Mouse (Mus musculus) limb, embryonic 12.5 days (tissue): ENCODE measurements around the gene Ablim1. TPM values are rescaled to one million over a fixed set of nuclear protein-coding genes. Genes with fewer than 3 reads are reported as not detected.

ENCODE experiments used
- ATAC-seq: fragments of 200-750 bp; cut with Nextera tagmentation; 2 replicates; pipeline ENCODE4 v1.8.0; 2017; ENCODE audit warnings: low read depth, moderate TSS enrichment; ENCODE audit not compliant: insufficient number of reproducible peaks, insufficient read depth, low FRiP score, low TSS enrichment
- H3K27ac ChIP-seq: fragments of 300-500 bp; sonication (generic); 2 replicates; pipeline ENCODE4 v1.5.1; 2016; ENCODE audit warnings: mild to moderate bottlenecking, moderate library complexity
- H3K27me3 ChIP-seq: fragments of 300-500 bp; sonication (generic); 2 replicates; pipeline ENCODE4 v1.6.1; 2016; ENCODE audit warnings: mild to moderate bottlenecking, moderate library complexity
- H3K36me3 ChIP-seq: fragments of 300-500 bp; sonication (generic); 2 replicates; pipeline ENCODE4 v1.6.1; 2016; ENCODE audit warnings: mild to moderate bottlenecking, moderate library complexity
- H3K4me1 ChIP-seq: fragments of 300-500 bp; sonication (generic); replicated peaks from 2 replicates; pipeline ENCODE4 v1.6.1; 2016
- H3K4me2 ChIP-seq: fragments of 300-500 bp; sonication (generic); 2 replicates; pipeline ENCODE4 v1.6.1; 2016; ENCODE audit warnings: mild to moderate bottlenecking, moderate library complexity
- H3K4me3 ChIP-seq: fragments of 300-500 bp; sonication (generic); replicated peaks from 2 replicates; pipeline ENCODE4 v1.5.1; 2016; ENCODE audit warnings: mild to moderate bottlenecking
- H3K9ac ChIP-seq: fragments of 300-500 bp; sonication (generic); replicated peaks from 2 replicates; pipeline ENCODE4 v1.6.1; 2016; ENCODE audit warnings: mild to moderate bottlenecking, moderate library complexity
- H3K9me3 ChIP-seq: fragments of 300-500 bp; sonication (generic); 2 replicates; pipeline ENCODE4 v1.6.1; 2016; ENCODE audit warnings: mild to moderate bottlenecking, moderate library complexity
- WGBS: fragments of 180-500 bp; shearing (Covaris S2); methylation state at CpG from one replicate; pipeline ENCODE4 v1.1.7; 2016; 5-methylcytosine and 5-hydroxymethylcytosine counted together
- polyA plus RNA-seq: library from polyadenylated mRNA; unstranded; fragments of >200 nt; fragmentation: Nextera tagmentation; extraction: Ambion mirVana; gene quantifications from 2 replicates; pipeline ENCODE4 v1.2.1, GENCODE M21; 2016

Ablim1 gene
- polyA plus RNA-seq, 1 experiment from 2014 or later: 22.1 TPM

- Histone ChIP-seq H3K36me3 (no peaks in the 10 kb centered on the region), H3K27me3 (no peaks in the 10 kb centered on the region), H3K4me3 (no peak overlapping the region), H3K27ac (no peak overlapping the region), H3K9me3 (no peaks in the 10 kb centered on the region), H3K4me1 (peaks cover 10% of the 10 kb centered on the region; the same call in 1 of the 2 replicates), H3K9ac (no peak overlapping the region), H3K4me2 (no peak overlapping the region)
- WGBS: 87% methylated on average over 12 of the region's 12 CpGs
- no peak for ATAC-seq
Observed at GRCm38 (mm10) chr19:57257801-57258200, 56.9 kb downstream of the Ablim1 start.

GRCm38 (mm10) chr19:57256666-57257065, 58.1 kb downstream of the Ablim1 start:
- no peak overlapping the region for H3K9ac ChIP-seq
- no peak for ATAC-seq
- H3K36me3 ChIP-seq: no peaks in the 10 kb centered on the region
- H3K9me3 ChIP-seq: no peaks in the 10 kb centered on the region
- H3K27ac ChIP-seq: no peak overlapping the region
- H3K27me3 ChIP-seq: no peaks in the 10 kb centered on the region
- 36% methylated on average over 9 of the region's 9 CpGs for WGBS
- peaks cover 14% of the 10 kb centered on the region; the same call in 1 of the 2 replicates for H3K4me1 ChIP-seq
- no peak overlapping the region for H3K4me2 ChIP-seq
- H3K4me3 ChIP-seq: no peak overlapping the region

- Histone ChIP-seq H3K36me3 (no peaks in the 10 kb centered on the region), H3K27ac (no peak overlapping the region), H3K27me3 (no peaks in the 10 kb centered on the region), H3K9ac (no peak overlapping the region), H3K9me3 (no peaks in the 10 kb centered on the region), H3K4me1 (peaks cover 14% of the 10 kb centered on the region; the same call in 1 of the 2 replicates), H3K4me3 (no peak overlapping the region), H3K4me2 (no peak overlapping the region)
- WGBS: 76% methylated on average over 8 of the region's 8 CpGs
- ATAC-seq: no peak
Observed at GRCm38 (mm10) chr19:57255157-57255556, 59.6 kb downstream of the Ablim1 start.

GRCm38 (mm10) chr19:57252692-57253448, 61.8 kb downstream of the Ablim1 start:
- no peaks in the 10 kb centered on the region for H3K36me3 ChIP-seq
- peaks cover 14% of the 10 kb centered on the region; the same call in 1 of the 2 replicates for H3K4me1 ChIP-seq
- no peak overlapping the region for H3K9ac ChIP-seq
- WGBS: 66% methylated on average over 9 of the region's 9 CpGs
- H3K9me3 ChIP-seq: no peaks in the 10 kb centered on the region
- H3K27me3 ChIP-seq: no peaks in the 10 kb centered on the region
- H3K4me2 ChIP-seq: no peak overlapping the region
- ATAC-seq: no peak
- H3K4me3 ChIP-seq: no peak overlapping the region
- no peak overlapping the region for H3K27ac ChIP-seq

- Histone ChIP-seq H3K4me2 (no peak overlapping the region), H3K27me3 (no peaks in the 10 kb centered on the region), H3K9me3 (no peaks in the 10 kb centered on the region), H3K36me3 (no peaks in the 10 kb centered on the region), H3K4me1 (peaks cover 17% of the 10 kb centered on the region), H3K9ac (no peak overlapping the region), H3K27ac (no peak overlapping the region), H3K4me3 (no peak overlapping the region)
- 89% methylated on average over 5 of the region's 5 CpGs for WGBS
- ATAC-seq: no peak
Observed at GRCm38 (mm10) chr19:57248781-57249180, 65.9 kb downstream of the Ablim1 start.

- Histone ChIP-seq H3K36me3 (no peaks in the 10 kb centered on the region), H3K4me1 (peaks cover 20% of the 10 kb centered on the region), H3K4me3 (no peak overlapping the region), H3K9me3 (no peaks in the 10 kb centered on the region), H3K4me2 (no peak overlapping the region), H3K9ac (no peak overlapping the region), H3K27me3 (no peaks in the 10 kb centered on the region), H3K27ac (no peak overlapping the region)
- ATAC-seq: no peak
- whole genome bisulfite sequencing: 64% methylated on average over 8 of the region's 8 CpGs
Observed at GRCm38 (mm10) chr19:57247221-57247620, 67.5 kb downstream of the Ablim1 start.

GRCm38 (mm10) chr19:57244281-57244680, 70.4 kb downstream of the Ablim1 start:
- Histone ChIP-seq H3K4me3 (no peak overlapping the region), H3K4me1 (peaks cover 40% of the 10 kb centered on the region), H3K27me3 (no peaks in the 10 kb centered on the region), H3K9me3 (no peaks in the 10 kb centered on the region), H3K36me3 (no peaks in the 10 kb centered on the region), H3K4me2 (no peak overlapping the region), H3K9ac (no peak overlapping the region), H3K27ac (no peak overlapping the region; the same call in 1 of the 2 replicates)
- WGBS: 57% methylated on average over 7 of the region's 7 CpGs
- ATAC-seq: no peak

GRCm38 (mm10) chr19:57243606-57244005, 71.1 kb downstream of the Ablim1 start:
- H3K27ac ChIP-seq: no peak overlapping the region; the same call in 1 of the 2 replicates
- no peak overlapping the region for H3K9ac ChIP-seq
- H3K4me1 ChIP-seq: peaks cover 40% of the 10 kb centered on the region
- no peaks in the 10 kb centered on the region for H3K36me3 ChIP-seq
- no peaks in the 10 kb centered on the region for H3K27me3 ChIP-seq
- 75% methylated on average over 8 of the region's 8 CpGs for WGBS
- H3K9me3 ChIP-seq: no peaks in the 10 kb centered on the region
- H3K4me2 ChIP-seq: no peak overlapping the region
- ATAC-seq: no peak
- no peak overlapping the region for H3K4me3 ChIP-seq

GRCm38 (mm10) chr19:57243191-57243590, 71.5 kb downstream of the Ablim1 start:
- H3K4me1 ChIP-seq: peaks cover 40% of the 10 kb centered on the region
- ATAC-seq: no peak
- 82% methylated on average over 12 of the region's 12 CpGs for WGBS

GRCm38 (mm10) chr19:57241363-57242192, 73.1 kb downstream of the Ablim1 start:
- Histone ChIP-seq H3K36me3 (no peaks in the 10 kb centered on the region), H3K4me2 (0 out of 2 replicates have a peak overlapping the region, but pooled peaks have one; percentile 6), H3K27ac (no peak overlapping the region), H3K27me3 (no peaks in the 10 kb centered on the region), H3K9ac (no peak overlapping the region), H3K9me3 (no peaks in the 10 kb centered on the region), H3K4me1 (peaks cover 37% of the 10 kb centered on the region), H3K4me3 (no peak overlapping the region)
- 22% methylated on average over 10 of the region's 10 CpGs for WGBS
- ATAC-seq: peak; percentile 63; the same call in 1 of the 2 replicates

More at GRCm38 (mm10) chr19:57243191-57243590, 71.5 kb downstream of the Ablim1 start:
- no peaks in the 10 kb centered on the region for H3K9me3 ChIP-seq
- H3K27ac ChIP-seq: no peak overlapping the region
- H3K4me3 ChIP-seq: no peak overlapping the region
- no peaks in the 10 kb centered on the region for H3K36me3 ChIP-seq
- H3K4me2 ChIP-seq: no peak overlapping the region
- H3K27me3 ChIP-seq: no peaks in the 10 kb centered on the region
- no peak overlapping the region for H3K9ac ChIP-seq

- peaks cover 37% of the 10 kb centered on the region for H3K4me1 ChIP-seq
- WGBS: 51% methylated on average over 6 of the region's 6 CpGs
- H3K9me3 ChIP-seq: no peaks in the 10 kb centered on the region
- no peak for ATAC-seq
- H3K27me3 ChIP-seq: no peaks in the 10 kb centered on the region; the same call in 1 of the 2 replicates
- H3K4me3 ChIP-seq: no peak overlapping the region
- H3K4me2 ChIP-seq: no peak overlapping the region
- H3K9ac ChIP-seq: no peak overlapping the region
- H3K36me3 ChIP-seq: no peaks in the 10 kb centered on the region
- H3K27ac ChIP-seq: no peak overlapping the region
Observed at GRCm38 (mm10) chr19:57240259-57240658, 74.5 kb downstream of the Ablim1 start.
